Mouse (Mus musculus): ENCODE measurements around the gene Sfmbt1. TPM values are rescaled to one million over a fixed set of nuclear protein-coding genes. Genes with fewer than 3 reads are reported as not detected.

Sfmbt1 gene
- polyA plus RNA-seq, 1 experiment from 2014 or later: 15.9 TPM

Other genes starting within 250 kb of the Sfmbt1 start
- 14.2 and 16.8 TPM in 2 replicates for gene Dcp1a, start 235.3 kb upstream of the Sfmbt1 start, polyA plus RNA-seq (2015; fragmentation: Nextera tagmentation; extraction: Ambion mirVana)
- gene Cacna1d, start 223.4 kb upstream of the Sfmbt1 start, polyA plus RNA-seq (2015; fragmentation: Nextera tagmentation; extraction: Ambion mirVana): 9.5 TPM in 2 replicates
- 301 and 314 TPM in 2 replicates for gene Tkt, start 166.5 kb upstream of the Sfmbt1 start, polyA plus RNA-seq (2015; fragmentation: Nextera tagmentation; extraction: Ambion mirVana)
- gene Prkcd, start 88.6 kb upstream of the Sfmbt1 start, polyA plus RNA-seq (2015; fragmentation: Nextera tagmentation; extraction: Ambion mirVana): 22.0 and 27.1 TPM in 2 replicates
- gene Rft1, start 60.5 kb upstream of the Sfmbt1 start, polyA plus RNA-seq (2015; fragmentation: Nextera tagmentation; extraction: Ambion mirVana): 9.2 and 10.4 TPM in 2 replicates
- gene Tmem110, start 110.7 kb downstream of the Sfmbt1 start, polyA plus RNA-seq (2015; fragmentation: Nextera tagmentation; extraction: Ambion mirVana): 19.6 and 21.9 TPM in 2 replicates
- gene Mustn1, start 164.4 kb downstream of the Sfmbt1 start, polyA plus RNA-seq (2015; fragmentation: Nextera tagmentation; extraction: Ambion mirVana): 1.3 and 2.6 TPM in 2 replicates
- not detected in 2 replicates for gene Itih4, start 171.6 kb downstream of the Sfmbt1 start, polyA plus RNA-seq (2015; fragmentation: Nextera tagmentation; extraction: Ambion mirVana)
- gene Itih3, start 208.9 kb downstream of the Sfmbt1 start, polyA plus RNA-seq (2015; fragmentation: Nextera tagmentation; extraction: Ambion mirVana): 3.8 and 4.7 TPM in 2 replicates
- not detected in 2 replicates for gene Itih1, start 228.4 kb downstream of the Sfmbt1 start, polyA plus RNA-seq (2015; fragmentation: Nextera tagmentation; extraction: Ambion mirVana)
- gene Nek4, start 236.5 kb downstream of the Sfmbt1 start, polyA plus RNA-seq (2015; fragmentation: Nextera tagmentation; extraction: Ambion mirVana): 15.6 and 16.3 TPM in 2 replicates